Mouse (Mus musculus): Measurements from ENCODE around the gene Bmp2k.

- TF ChIP-seq EP300 (IDR thresholded peaks at IDR 0.05; ENCODE audit: low read depth), result no peak
- no peak for TF ChIP-seq CTCF (IDR thresholded peaks at IDR 0.05; ENCODE audit: low read depth)
Observed at GRCm38 (mm10) chr5:97088231-97088630, 90.7 kb downstream of the Bmp2k start.
